Mouse (Mus musculus) cerebellum, adult 9-11 months (tissue): Measurements from ENCODE around the gene Cdc6.
A peak's percentile ranks its signal among the peaks of the same experiment; 100 is the strongest.

Source experiments
- DNase-seq: peaks from one replicate; pipeline ENCODE4 v3.0.0; 2022

Cdc6 gene

GRCm38 (mm10) chr11:98944897-98945604 lies 37.5 kb downstream of the Cdc6 start:
- DNase-seq, result no peak

GRCm38 (mm10) chr11:98945605-98945977 lies 38.0 kb downstream of the Cdc6 start:
- DNase-seq, result peak; percentile 48

GRCm38 (mm10) chr11:98947969-98948569 lies 40.5 kb downstream of the Cdc6 start:
- no peak for DNase-seq

GRCm38 (mm10) chr11:98949242-98949957 lies 41.8 kb downstream of the Cdc6 start:
- DNase-seq, result no peak

GRCm38 (mm10) chr11:98949958-98950460 lies 42.4 kb downstream of the Cdc6 start:
- no peak for DNase-seq

GRCm38 (mm10) chr11:98950484-98950883 lies 42.9 kb downstream of the Cdc6 start:
- no peak for DNase-seq

- peak; percentile 89 for DNase-seq
These were observed 43.7 kb downstream of the Cdc6 start for GRCm38 (mm10) chr11:98951026-98951906.

- DNase-seq, result no peak
These were observed 44.5 kb downstream of the Cdc6 start for GRCm38 (mm10) chr11:98952111-98952510.

- DNase-seq, result no peak
These were observed 45.1 kb downstream of the Cdc6 start for GRCm38 (mm10) chr11:98952736-98953135.

GRCm38 (mm10) chr11:98953361-98953760 lies 45.8 kb downstream of the Cdc6 start:
- DNase-seq, result no peak

GRCm38 (mm10) chr11:98953835-98954320 lies 46.3 kb downstream of the Cdc6 start:
- peak; percentile 57 for DNase-seq

GRCm38 (mm10) chr11:98954373-98954772 lies 46.8 kb downstream of the Cdc6 start:
- peak; percentile 60 for DNase-seq

GRCm38 (mm10) chr11:98954801-98955706 lies 47.5 kb downstream of the Cdc6 start:
- peak; percentile 63 for DNase-seq

- DNase-seq, result peak; percentile 59
These were observed 48.2 kb downstream of the Cdc6 start for GRCm38 (mm10) chr11:98955707-98956235.

GRCm38 (mm10) chr11:98956340-98956739 lies 48.7 kb downstream of the Cdc6 start:
- no peak for DNase-seq

GRCm38 (mm10) chr11:98959437-98960312 lies 52.1 kb downstream of the Cdc6 start:
- DNase-seq, result peak; percentile 67

GRCm38 (mm10) chr11:98960313-98960906 lies 52.8 kb downstream of the Cdc6 start:
- peak; percentile 53 for DNase-seq

- DNase-seq, result peak; percentile 55
These were observed 53.5 kb downstream of the Cdc6 start for GRCm38 (mm10) chr11:98961051-98961592.

- no peak for DNase-seq
These were observed 54.2 kb downstream of the Cdc6 start for GRCm38 (mm10) chr11:98961766-98962165.
